ENCODE assay signal across 1 mouse cellular context in the genomic region with DNA sequence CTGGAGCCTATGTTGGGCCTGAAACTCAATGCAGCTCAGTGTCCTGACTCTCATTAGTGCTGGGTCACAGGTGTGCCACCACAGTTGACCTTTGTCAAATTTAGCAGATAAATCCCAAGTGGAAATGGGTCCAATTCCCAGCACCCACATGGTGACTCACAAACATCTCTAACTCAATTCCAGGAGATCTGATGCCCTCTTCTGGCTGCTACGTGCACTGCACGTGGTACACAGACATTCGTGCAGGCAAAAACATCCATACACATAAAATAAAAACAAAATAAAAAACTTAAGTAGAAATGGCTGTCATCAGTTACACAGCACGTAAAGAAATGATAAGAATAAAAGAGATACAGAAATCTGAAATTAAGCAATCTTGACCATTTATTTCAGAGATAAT.
TF ChIP-seq lines count a peak whose summit lies in the region.

No protein-coding gene starts in this region.

TF ChIP-seq in MEL, 35 proteins besides CTCF, POLR2A, EP300 and RAD21 (continued from another document):
- no peak for TF ChIP-seq ELF1 (IDR thresholded peaks at IDR 0.05; ENCODE audit: low read depth, low read length)
- TF ChIP-seq CHD1 (IDR thresholded peaks at IDR 0.05; ENCODE audit: low read depth, low read length) = no peak
